Mouse (Mus musculus): ENCODE measurements around the gene Ptpa.

The Ptpa gene

GRCm38 (mm10) chr2:30415936-30416648, at the start of gene Ptpa:
Gene Ptpa (plus strand): TSS chr2:30416039.
- DNase-seq (ENCODE audit: low read depth, low spot score) = peak; percentile 92

GRCm38 (mm10) chr2:30366203-30366602, 49.6 kb upstream of the Ptpa start:
- no peak for DNase-seq (ENCODE audit: low read depth, low spot score)

- DNase-seq (ENCODE audit: low read depth, low spot score) = no peak
Observed at GRCm38 (mm10) chr2:30371544-30371943, 44.3 kb upstream of the Ptpa start.

- no peak for DNase-seq (ENCODE audit: low read depth, low spot score)
Observed at GRCm38 (mm10) chr2:30372726-30373125, 43.1 kb upstream of the Ptpa start.

GRCm38 (mm10) chr2:30375893-30376292, 39.9 kb upstream of the Ptpa start:
- DNase-seq (ENCODE audit: low read depth, low spot score) = no peak

GRCm38 (mm10) chr2:30377721-30378120, 38.1 kb upstream of the Ptpa start:
- no peak for DNase-seq (ENCODE audit: low read depth, low spot score)

GRCm38 (mm10) chr2:30379307-30379706, 36.5 kb upstream of the Ptpa start:
- no peak for DNase-seq (ENCODE audit: low read depth, low spot score)

- DNase-seq (ENCODE audit: low read depth, low spot score) = no peak
Observed at GRCm38 (mm10) chr2:30380564-30381376, 35.1 kb upstream of the Ptpa start.

- no peak for DNase-seq (ENCODE audit: low read depth, low spot score)
Observed at GRCm38 (mm10) chr2:30381377-30381725, 34.5 kb upstream of the Ptpa start.

- no peak for DNase-seq (ENCODE audit: low read depth, low spot score)
Observed at GRCm38 (mm10) chr2:30384814-30385213, 31.0 kb upstream of the Ptpa start.

- no peak for DNase-seq (ENCODE audit: low read depth, low spot score)
Observed at GRCm38 (mm10) chr2:30385591-30385990, 30.2 kb upstream of the Ptpa start.

- DNase-seq (ENCODE audit: low read depth, low spot score) = no peak
Observed at GRCm38 (mm10) chr2:30386913-30387312, 28.9 kb upstream of the Ptpa start.

- no peak for DNase-seq (ENCODE audit: low read depth, low spot score)
Observed at GRCm38 (mm10) chr2:30389000-30389399, 26.8 kb upstream of the Ptpa start.

- peak; percentile 99 for DNase-seq (ENCODE audit: low read depth, low spot score)
Observed at GRCm38 (mm10) chr2:30392114-30392576, 23.7 kb upstream of the Ptpa start, which contains the start of gene Dolpp1. Gene Dolpp1 (plus strand): TSS chr2:30392254.

- peak; percentile 88 for DNase-seq (ENCODE audit: low read depth, low spot score)
Observed at GRCm38 (mm10) chr2:30392577-30393369, 23.1 kb upstream of the Ptpa start.

GRCm38 (mm10) chr2:30393370-30393656, 22.5 kb upstream of the Ptpa start:
- no peak for DNase-seq (ENCODE audit: low read depth, low spot score)

GRCm38 (mm10) chr2:30395757-30396156, 20.1 kb upstream of the Ptpa start:
- no peak for DNase-seq (ENCODE audit: low read depth, low spot score)

- no peak for DNase-seq (ENCODE audit: low read depth, low spot score)
Observed at GRCm38 (mm10) chr2:30396246-30396645, 19.6 kb upstream of the Ptpa start.

GRCm38 (mm10) chr2:30397986-30398512, 17.8 kb upstream of the Ptpa start:
- no peak for DNase-seq (ENCODE audit: low read depth, low spot score)

- DNase-seq (ENCODE audit: low read depth, low spot score) = no peak
Observed at GRCm38 (mm10) chr2:30399191-30400171, 16.4 kb upstream of the Ptpa start.

- no peak for DNase-seq (ENCODE audit: low read depth, low spot score)
Observed at GRCm38 (mm10) chr2:30401581-30401980, 14.3 kb upstream of the Ptpa start.
